Comparison of ENCODE assay signal across 21 mouse cellular contexts in genomic region chr1:109898652-109899051, GRCm38 (mm10).
DNase-seq lines count a peak whose midpoint lies in the region; ATAC-seq lines count a peak whose summit lies in the region.
"Had no signal": no experiment of that assay in that cellular context is flagged by ENCODE, and none has a peak within 500 bp of the region (broad histone marks: within the 10 kb centered on the region; RNA-seq: fewer than 3 reads in every experiment).

No protein-coding gene starts in this region.

- no peak overlapping the region for H3K9ac ChIP-seq in forebrain, embryonic 11.5 days (ENCODE audit: low read length)
- no peak overlapping the region for H3K9ac ChIP-seq in midbrain, embryonic 14.5 days (replicated peaks; ENCODE audit: low read length)
- no peak overlapping the region for H3K9ac ChIP-seq in midbrain, embryonic 16.5 days (ENCODE audit: low read depth, low read length)
- no peak overlapping the region for H3K9ac ChIP-seq in embryonic facial prominence, embryonic 14.5 days (ENCODE audit: low read depth, low read length)
- H3K9ac ChIP-seq: embryonic facial prominence, embryonic 15.5 days; heart, embryonic 13.5 days; hindbrain, embryonic 15.5 days had no signal

- no peaks in the 10 kb centered on the region for H3K4me1 ChIP-seq in forebrain, embryonic 11.5 days (replicated peaks; ENCODE audit: control insufficient read depth, insufficient read depth, low read length)
- H3K4me1 ChIP-seq in forebrain, embryonic 10.5 days = no peaks in the 10 kb centered on the region
- H3K4me1 ChIP-seq in midbrain, embryonic 14.5 days (ENCODE audit: control insufficient read depth, insufficient read depth, low read length) = no peaks in the 10 kb centered on the region
- H3K4me1 ChIP-seq in midbrain, embryonic 16.5 days (ENCODE audit: control insufficient read depth, insufficient read depth, low read length) = no peaks in the 10 kb centered on the region
- H3K4me1 ChIP-seq in embryonic facial prominence, embryonic 14.5 days (ENCODE audit: control insufficient read depth, insufficient read depth, low read length) = no peaks in the 10 kb centered on the region
- H3K4me1 ChIP-seq: embryonic facial prominence, embryonic 15.5 days; heart, embryonic 13.5 days; hindbrain, embryonic 15.5 days had no signal

- 58% methylated on average over 1 of the region's 1 CpGs for WGBS in forebrain, embryonic 11.5 days
- 68% methylated on average over 1 of the region's 1 CpGs for WGBS in forebrain, embryonic 10.5 days
- 40% methylated on average over 1 of the region's 1 CpGs for WGBS in midbrain, embryonic 14.5 days
- 42% methylated on average over 1 of the region's 1 CpGs for WGBS in midbrain, embryonic 16.5 days
- 65% methylated on average over 1 of the region's 1 CpGs for WGBS in embryonic facial prominence, embryonic 14.5 days

- no peak for DNase-seq in forebrain, embryonic 11.5 days (ENCODE audit: low spot score)
- DNase-seq in forebrain, embryonic 10.5 days (ENCODE audit: extremely low spot score, low spot score) = no peak
- DNase-seq in midbrain, embryonic 14.5 days = peak; percentile 13
- peak; percentile 13 for DNase-seq in embryonic facial prominence, embryonic 14.5 days (ENCODE audit: low spot score)
- no peak for DNase-seq in cerebellum, postnatal 25 days
- no peak for DNase-seq in T-cell, adult 2 months (ENCODE audit: low spot score)
- DNase-seq: adrenal gland, adult 8-10 months; adrenal gland, postnatal 36 days; cerebellum, adult 11 months; cerebellum, adult 8-10 months; cerebellum, postnatal 14 days; gastrocnemius, postnatal 36 days; heart, adult 11 months; heart, postnatal 36 days; kidney, adult 2 months had no signal

- no peaks in the 10 kb centered on the region for H3K9me3 ChIP-seq in forebrain, embryonic 11.5 days (ENCODE audit: control insufficient read depth, low read length)
- no peaks in the 10 kb centered on the region for H3K9me3 ChIP-seq in forebrain, embryonic 10.5 days
- H3K9me3 ChIP-seq in midbrain, embryonic 14.5 days (ENCODE audit: control insufficient read depth, low read length) = no peaks in the 10 kb centered on the region
- H3K9me3 ChIP-seq in midbrain, embryonic 16.5 days (replicated peaks; ENCODE audit: control insufficient read depth, low read length, poor library complexity, severe bottlenecking) = no peaks in the 10 kb centered on the region
- no peaks in the 10 kb centered on the region for H3K9me3 ChIP-seq in embryonic facial prominence, embryonic 14.5 days (ENCODE audit: control insufficient read depth, low read length)
- H3K9me3 ChIP-seq: embryonic facial prominence, embryonic 15.5 days; heart, embryonic 13.5 days; hindbrain, embryonic 15.5 days had no signal

- H3K27me3 ChIP-seq in forebrain, embryonic 11.5 days (ENCODE audit: control insufficient read depth, insufficient read depth, low read length) = no peaks in the 10 kb centered on the region
- H3K27me3 ChIP-seq in forebrain, embryonic 10.5 days (ENCODE audit: poor library complexity, severe bottlenecking) = no peaks in the 10 kb centered on the region
- no peaks in the 10 kb centered on the region for H3K27me3 ChIP-seq in midbrain, embryonic 14.5 days (ENCODE audit: control insufficient read depth, insufficient read depth, low read length)
- H3K27me3 ChIP-seq in midbrain, embryonic 16.5 days (ENCODE audit: control insufficient read depth, insufficient read depth, low read depth, low read length) = no peaks in the 10 kb centered on the region
- no peaks in the 10 kb centered on the region for H3K27me3 ChIP-seq in embryonic facial prominence, embryonic 14.5 days (replicated peaks; ENCODE audit: control insufficient read depth, insufficient read depth, low read length)
- H3K27me3 ChIP-seq: embryonic facial prominence, embryonic 15.5 days; heart, embryonic 13.5 days; hindbrain, embryonic 15.5 days had no signal

- peak; percentile 71 for ATAC-seq in forebrain, embryonic 11.5 days (replicated peaks; ENCODE audit: low FRiP score)
- ATAC-seq in midbrain, embryonic 14.5 days (ENCODE audit: low FRiP score, low TSS enrichment) = no peak
- no peak for ATAC-seq in midbrain, embryonic 16.5 days
- ATAC-seq in embryonic facial prominence, embryonic 14.5 days (ENCODE audit: low read depth) = no peak
- ATAC-seq: intestine, embryonic 16.5 days had no signal

- H3K36me3 ChIP-seq in forebrain, embryonic 11.5 days (ENCODE audit: control insufficient read depth, insufficient read depth, low read length) = no peaks in the 10 kb centered on the region
- no peaks in the 10 kb centered on the region for H3K36me3 ChIP-seq in forebrain, embryonic 10.5 days (replicated peaks)
- H3K36me3 ChIP-seq in midbrain, embryonic 14.5 days (ENCODE audit: control insufficient read depth, insufficient read depth, low read length) = no peaks in the 10 kb centered on the region
- no peaks in the 10 kb centered on the region for H3K36me3 ChIP-seq in midbrain, embryonic 16.5 days (ENCODE audit: control insufficient read depth, insufficient read depth, low read length)
- no peaks in the 10 kb centered on the region for H3K36me3 ChIP-seq in embryonic facial prominence, embryonic 14.5 days (ENCODE audit: control insufficient read depth, insufficient read depth, low read length)
- H3K36me3 ChIP-seq: embryonic facial prominence, embryonic 15.5 days; heart, embryonic 13.5 days; hindbrain, embryonic 15.5 days had no signal

- H3K27ac ChIP-seq in forebrain, embryonic 11.5 days (ENCODE audit: low read depth, low read length) = no peak overlapping the region
- no peak overlapping the region for H3K27ac ChIP-seq in forebrain, embryonic 10.5 days
- no peak overlapping the region for H3K27ac ChIP-seq in midbrain, embryonic 14.5 days (replicated peaks; ENCODE audit: low read depth, low read length)
- no peak overlapping the region for H3K27ac ChIP-seq in midbrain, embryonic 16.5 days (ENCODE audit: low read length)
- H3K27ac ChIP-seq in embryonic facial prominence, embryonic 14.5 days (replicated peaks; ENCODE audit: low read depth, low read length) = no peak overlapping the region
- H3K27ac ChIP-seq: embryonic facial prominence, embryonic 15.5 days; heart, embryonic 13.5 days; hindbrain, embryonic 15.5 days had no signal

- H3K4me3 ChIP-seq in forebrain, embryonic 11.5 days (ENCODE audit: low read depth, low read length) = no peak overlapping the region
- no peak overlapping the region for H3K4me3 ChIP-seq in forebrain, embryonic 10.5 days
- H3K4me3 ChIP-seq in midbrain, embryonic 14.5 days (replicated peaks; ENCODE audit: low read depth, low read length) = no peak overlapping the region
- H3K4me3 ChIP-seq in midbrain, embryonic 16.5 days (ENCODE audit: low read depth, low read length) = no peak overlapping the region
- no peak overlapping the region for H3K4me3 ChIP-seq in embryonic facial prominence, embryonic 14.5 days (ENCODE audit: low read depth, low read length)
- H3K4me3 ChIP-seq: embryonic facial prominence, embryonic 15.5 days; erythroblast, embryonic 14.5 days; heart, embryonic 13.5 days; hindbrain, embryonic 15.5 days had no signal

- H3K4me2 ChIP-seq in forebrain, embryonic 11.5 days (ENCODE audit: low read depth, low read length, severe bottlenecking) = no peak overlapping the region
- no peak overlapping the region for H3K4me2 ChIP-seq in midbrain, embryonic 14.5 days (ENCODE audit: low read length)
- no peak overlapping the region for H3K4me2 ChIP-seq in midbrain, embryonic 16.5 days (ENCODE audit: low read length)
- H3K4me2 ChIP-seq in embryonic facial prominence, embryonic 14.5 days (ENCODE audit: low read depth, low read length) = no peak overlapping the region
- H3K4me2 ChIP-seq: embryonic facial prominence, embryonic 15.5 days; heart, embryonic 13.5 days; hindbrain, embryonic 15.5 days had no signal

Comparison
In these comparisons a context has a peak if more than half of its experiments do, and no peak if none do; other contexts are left out.
1. DNase-seq: peak in midbrain, embryonic 14.5 days (single experiment) and embryonic facial prominence, embryonic 14.5 days (single experiment); none in forebrain, embryonic 11.5 days (single experiment), forebrain, embryonic 10.5 days (single experiment), cerebellum, postnatal 25 days (0 of 2) and T-cell, adult 2 months (single experiment).